Mouse (Mus musculus): ENCODE measurements at regions not wholly inside any gene's neighbourhood (a gene's known extent, or its start where the extent isn't known, plus 50 kb on each side); places are given as distances from the start of the nearest gene placed in this dataset.

GRCm38 (mm10) chr5:149931574-149932161 is 86.8 kb upstream of the Rxfp2 start:
- TF ChIP-seq CTCF (IDR thresholded peaks at IDR 0.05; ENCODE audit: low read depth) = no peak

DNA sequence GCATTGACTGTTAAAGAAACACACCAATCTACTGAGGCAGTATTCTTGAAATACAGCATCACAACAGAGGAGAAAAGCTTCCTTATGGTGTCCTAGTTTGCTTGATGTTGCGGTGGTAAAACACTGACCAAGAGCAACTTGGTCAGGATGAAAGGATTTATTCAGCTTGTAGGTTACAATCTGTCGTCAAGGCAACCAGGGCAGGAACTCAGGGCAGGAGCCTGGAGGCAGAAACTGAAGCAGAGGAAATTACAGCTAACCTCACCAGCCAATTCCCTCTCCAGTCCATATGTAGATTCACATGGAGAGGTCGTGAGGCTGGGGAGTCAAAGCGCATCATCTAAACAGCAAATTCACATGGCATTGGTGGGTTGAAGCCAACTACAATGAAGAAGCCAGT is 86.3 kb upstream of the Rxfp2 start:
- WGBS = 58% methylated on average over 4 of the region's 4 CpGs
- no peak for ATAC-seq
- no peak for TF ChIP-seq CTCF (IDR thresholded peaks at IDR 0.05; ENCODE audit: low read depth)
- Histone ChIP-seq H3K27me3 (replicated peaks; ENCODE audit: control insufficient read depth, insufficient read depth, low read length) (no peaks in the 10 kb centered on the region), H3K4me2 (replicated peaks; ENCODE audit: low read depth) (no peak overlapping the region), H3K9ac (ENCODE audit: low read depth, low read length) (no peak overlapping the region), H3K4me1 (replicated peaks; ENCODE audit: control insufficient read depth, insufficient read depth, low read length) (no peaks in the 10 kb centered on the region), H3K27ac (ENCODE audit: low read depth, low read length) (no peak overlapping the region), H3K4me3 (ENCODE audit: low read depth, low read length) (no peak overlapping the region), H3K36me3 (ENCODE audit: control insufficient read depth, insufficient read depth) (no peaks in the 10 kb centered on the region), H3K9me3 (ENCODE audit: control insufficient read depth) (no peaks in the 10 kb centered on the region)

More at GRCm38 (mm10) chr5:149931574-149932161, 86.8 kb upstream of the Rxfp2 start:
- no peak for ATAC-seq
- Histone ChIP-seq H3K36me3 (ENCODE audit: control insufficient read depth, insufficient read depth) (no peaks in the 10 kb centered on the region), H3K27ac (ENCODE audit: low read depth, low read length) (no peak overlapping the region), H3K4me2 (replicated peaks; ENCODE audit: low read depth) (no peak overlapping the region), H3K9me3 (ENCODE audit: control insufficient read depth) (no peaks in the 10 kb centered on the region), H3K4me1 (replicated peaks; ENCODE audit: control insufficient read depth, insufficient read depth, low read length) (no peaks in the 10 kb centered on the region), H3K4me3 (ENCODE audit: low read depth, low read length) (no peak overlapping the region), H3K9ac (ENCODE audit: low read depth, low read length) (no peak overlapping the region), H3K27me3 (replicated peaks; ENCODE audit: control insufficient read depth, insufficient read depth, low read length) (no peaks in the 10 kb centered on the region)
- WGBS = 64% methylated on average over 9 of the region's 9 CpGs

- Histone ChIP-seq H3K4me2 (replicated peaks; ENCODE audit: low read depth) (no peak overlapping the region), H3K27me3 (replicated peaks; ENCODE audit: control insufficient read depth, insufficient read depth, low read length) (no peaks in the 10 kb centered on the region), H3K9ac (ENCODE audit: low read depth, low read length) (no peak overlapping the region), H3K4me3 (ENCODE audit: low read depth, low read length) (no peak overlapping the region), H3K27ac (ENCODE audit: low read depth, low read length) (no peak overlapping the region), H3K36me3 (ENCODE audit: control insufficient read depth, insufficient read depth) (no peaks in the 10 kb centered on the region), H3K4me1 (replicated peaks; ENCODE audit: control insufficient read depth, insufficient read depth, low read length) (no peaks in the 10 kb centered on the region), H3K9me3 (ENCODE audit: control insufficient read depth) (no peaks in the 10 kb centered on the region)
- ATAC-seq = no peak
- TF ChIP-seq CTCF (IDR thresholded peaks at IDR 0.05; ENCODE audit: low read depth) = no peak
Observed at GRCm38 (mm10) chr5:149945651-149946050, 72.8 kb upstream of the Rxfp2 start.

DNA sequence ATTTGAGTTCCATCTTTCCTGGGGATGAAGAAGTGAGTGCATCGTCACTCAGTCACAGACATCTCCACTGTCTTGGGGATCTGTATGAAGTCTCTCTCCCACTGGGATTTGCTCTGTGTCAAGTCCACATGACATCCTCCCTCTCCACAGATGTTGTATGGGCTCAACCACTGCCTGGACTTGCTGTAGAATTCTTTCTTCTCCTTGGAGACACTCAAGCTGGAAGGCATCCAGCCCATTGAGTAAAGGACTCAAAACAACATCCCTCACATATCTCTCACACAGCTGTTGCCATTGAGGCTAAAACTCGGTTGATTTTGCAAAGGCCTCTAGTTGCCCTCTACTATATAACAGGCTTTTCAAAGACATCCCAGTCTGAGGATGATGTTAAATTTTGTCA is 71.0 kb upstream of the Rxfp2 start:
- H3K9ac ChIP-seq (ENCODE audit: low read depth, low read length) = no peak overlapping the region
- no peaks in the 10 kb centered on the region for H3K36me3 ChIP-seq (ENCODE audit: control insufficient read depth, insufficient read depth)
- no peak overlapping the region for H3K4me2 ChIP-seq (replicated peaks; ENCODE audit: low read depth)
- H3K4me1 ChIP-seq (replicated peaks; ENCODE audit: control insufficient read depth, insufficient read depth, low read length) = no peaks in the 10 kb centered on the region
- WGBS = 75% methylated on average over 2 of the region's 2 CpGs
- no peaks in the 10 kb centered on the region for H3K27me3 ChIP-seq (replicated peaks; ENCODE audit: control insufficient read depth, insufficient read depth, low read length)
- H3K27ac ChIP-seq (ENCODE audit: low read depth, low read length) = no peak overlapping the region
- TF ChIP-seq CTCF (IDR thresholded peaks at IDR 0.05; ENCODE audit: low read depth) = no peak
- no peaks in the 10 kb centered on the region for H3K9me3 ChIP-seq (ENCODE audit: control insufficient read depth)
- no peak overlapping the region for H3K4me3 ChIP-seq (ENCODE audit: low read depth, low read length)
- ATAC-seq = no peak

DNA sequence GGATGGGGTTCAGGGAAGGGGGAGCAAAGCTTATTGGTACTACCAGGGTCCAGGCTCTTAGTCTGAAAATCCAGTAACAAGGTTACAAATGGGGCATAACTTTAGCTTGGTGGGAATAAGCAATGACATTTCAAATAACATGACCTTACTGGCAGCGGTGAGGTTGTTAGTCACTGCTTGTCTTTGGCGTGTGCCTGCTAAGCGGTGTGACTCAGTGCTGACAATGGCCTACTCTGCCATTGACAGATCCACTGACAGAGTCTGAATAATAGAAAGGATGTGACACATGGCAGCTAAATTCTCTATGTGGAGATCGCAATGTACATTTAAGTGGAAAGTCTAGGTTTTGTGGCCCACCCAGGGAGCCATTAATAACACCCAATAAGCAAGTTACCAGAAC is 61.5 kb upstream of the Rxfp2 start:
- no peaks in the 10 kb centered on the region for H3K36me3 ChIP-seq (ENCODE audit: control insufficient read depth, insufficient read depth)
- WGBS = 93% methylated on average over 4 of the region's 4 CpGs
- no peak overlapping the region for H3K9ac ChIP-seq (ENCODE audit: low read depth, low read length)

GRCm38 (mm10) chr5:149961178-149961577 is 57.3 kb upstream of the Rxfp2 start:
- Histone ChIP-seq H3K9me3 (ENCODE audit: control insufficient read depth) (no peaks in the 10 kb centered on the region), H3K4me2 (replicated peaks; ENCODE audit: low read depth) (no peak overlapping the region), H3K9ac (ENCODE audit: low read depth, low read length) (no peak overlapping the region), H3K36me3 (ENCODE audit: control insufficient read depth, insufficient read depth) (no peaks in the 10 kb centered on the region), H3K27me3 (replicated peaks; ENCODE audit: control insufficient read depth, insufficient read depth, low read length) (no peaks in the 10 kb centered on the region), H3K4me3 (ENCODE audit: low read depth, low read length) (no peak overlapping the region), H3K27ac (ENCODE audit: low read depth, low read length) (no peak overlapping the region), H3K4me1 (replicated peaks; ENCODE audit: control insufficient read depth, insufficient read depth, low read length) (no peaks in the 10 kb centered on the region)
- TF ChIP-seq CTCF (IDR thresholded peaks at IDR 0.05; ENCODE audit: low read depth) = no peak
- 42% methylated on average over 11 of the region's 11 CpGs for WGBS
- ATAC-seq = no peak

More for the DNA sequence above, 61.5 kb upstream of the Rxfp2 start:
- no peak for TF ChIP-seq CTCF (IDR thresholded peaks at IDR 0.05; ENCODE audit: low read depth)
- ATAC-seq = no peak
- Histone ChIP-seq H3K27ac (ENCODE audit: low read depth, low read length) (no peak overlapping the region), H3K4me2 (replicated peaks; ENCODE audit: low read depth) (no peak overlapping the region), H3K4me3 (ENCODE audit: low read depth, low read length) (no peak overlapping the region), H3K9me3 (ENCODE audit: control insufficient read depth) (no peaks in the 10 kb centered on the region), H3K27me3 (replicated peaks; ENCODE audit: control insufficient read depth, insufficient read depth, low read length) (no peaks in the 10 kb centered on the region), H3K4me1 (replicated peaks; ENCODE audit: control insufficient read depth, insufficient read depth, low read length) (no peaks in the 10 kb centered on the region)

- H3K9ac ChIP-seq (ENCODE audit: low read depth, low read length) = no peak overlapping the region
- H3K27me3 ChIP-seq (replicated peaks; ENCODE audit: control insufficient read depth, insufficient read depth, low read length) = no peaks in the 10 kb centered on the region
- H3K36me3 ChIP-seq (ENCODE audit: control insufficient read depth, insufficient read depth) = no peaks in the 10 kb centered on the region
- no peak for ATAC-seq
- H3K4me2 ChIP-seq (replicated peaks; ENCODE audit: low read depth) = no peak overlapping the region
- no peak for TF ChIP-seq CTCF (IDR thresholded peaks at IDR 0.05; ENCODE audit: low read depth)
- H3K27ac ChIP-seq (ENCODE audit: low read depth, low read length) = no peak overlapping the region
- 31% methylated on average over 13 of the region's 13 CpGs for WGBS
- no peaks in the 10 kb centered on the region for H3K4me1 ChIP-seq (replicated peaks; ENCODE audit: control insufficient read depth, insufficient read depth, low read length)
- no peaks in the 10 kb centered on the region for H3K9me3 ChIP-seq (ENCODE audit: control insufficient read depth)
- H3K4me3 ChIP-seq (ENCODE audit: low read depth, low read length) = no peak overlapping the region
Observed at GRCm38 (mm10) chr5:149964748-149965147, 53.7 kb upstream of the Rxfp2 start.

All from intestine, postnatal 0 days (tissue).